Mouse (Mus musculus): ENCODE results near the gene Rhox6. TPM values are rescaled to one million over a fixed set of nuclear protein-coding genes. Genes with fewer than 3 reads are reported as not detected.
"Not testable (repeated sequence)": the region's sequence is repeated elsewhere in the genome, so short reads cannot be mapped to it uniquely, and the experiment has no call there.

Rhox6 gene
- 0.13 TPM in 1 of 2 replicates, not detected in the other for polyA plus RNA-seq (2012; rRNA removed)

- H3K27me3 ChIP-seq (ENCODE audit: control insufficient read depth, insufficient read depth, low read length); H3K36me3 ChIP-seq (ENCODE audit: control insufficient read depth, insufficient read depth, low read length); H3K4me3 ChIP-seq (ENCODE audit: control insufficient read depth, insufficient read depth, low read length); H3K4me1 ChIP-seq (replicated peaks; ENCODE audit: control insufficient read depth, insufficient read depth, low read length); H3K27ac ChIP-seq (ENCODE audit: control insufficient read depth, insufficient read depth, low read length); DNase-seq: not testable (repeated sequence)
- WGBS, result 88% methylated on average over 4 of the region's 12 CpGs
Measured at GRCm38 (mm10) chrX:37826610-37827009, at the start of gene Rhox6. Gene Rhox6, plus strand, starts transcription at chrX:37826910.

DNA sequence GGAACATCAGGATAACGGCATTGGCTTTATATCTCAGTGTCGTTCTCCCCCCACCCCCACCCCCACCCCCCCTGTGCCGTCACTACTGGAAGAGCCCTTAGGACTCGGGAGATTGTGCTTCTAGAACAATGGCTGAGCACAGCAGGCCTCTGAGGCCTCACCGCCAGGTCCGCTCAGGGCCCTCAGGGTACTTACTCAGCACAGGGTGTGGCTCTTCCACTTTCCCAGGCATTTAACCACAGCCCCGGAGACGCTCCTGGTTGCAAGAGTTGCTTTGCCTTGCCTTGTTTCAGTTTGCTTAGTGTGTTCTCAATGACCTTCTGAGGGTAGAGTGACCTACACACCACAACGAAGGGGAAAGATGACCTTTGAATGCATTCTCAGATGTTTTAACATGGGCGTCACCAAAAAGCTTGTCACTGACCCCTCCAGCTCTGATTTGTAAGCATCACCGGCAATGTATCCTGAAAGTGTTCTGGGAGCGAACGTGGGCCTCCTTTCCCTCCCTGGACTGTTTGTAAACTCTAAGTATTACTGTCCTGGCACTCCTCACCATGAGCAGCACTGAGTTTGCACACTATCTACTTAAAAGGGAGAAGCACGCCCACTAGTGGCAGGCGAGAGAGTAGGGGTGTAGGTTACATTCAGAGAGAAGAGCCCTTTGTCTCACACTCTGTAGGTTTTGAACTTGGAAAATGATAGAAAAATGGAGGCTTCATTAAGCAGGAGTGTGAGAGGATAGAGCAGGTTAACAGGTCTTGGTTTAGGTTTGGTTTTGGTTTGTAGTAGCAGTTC is 19.2 kb upstream of the Rhox6 start:
- no peak for TF ChIP-seq POLR2A (IDR thresholded peaks at IDR 0.05; ENCODE audit: control insufficient read depth, extremely low read depth, insufficient read depth, low read length, poor library complexity)
- no peak for TF ChIP-seq CTCF (IDR thresholded peaks at IDR 0.05; ENCODE audit: borderline replicate concordance, control insufficient read depth, extremely low read depth, insufficient read depth, low read length, poor library complexity)
- no peaks in the 10 kb centered on the region for H3K36me3 ChIP-seq (ENCODE audit: control insufficient read depth, insufficient read depth, low read length)
- H3K27me3 ChIP-seq (ENCODE audit: control insufficient read depth, insufficient read depth, low read length), result no peaks in the 10 kb centered on the region
- H3K4me1 ChIP-seq (replicated peaks; ENCODE audit: control insufficient read depth, insufficient read depth, low read length), result no peaks in the 10 kb centered on the region
- no peak overlapping the region for H3K27ac ChIP-seq (ENCODE audit: control insufficient read depth, insufficient read depth, low read length)
- 80% methylated on average over 15 of the region's 15 CpGs for WGBS
- no peak overlapping the region for H3K4me3 ChIP-seq (ENCODE audit: control insufficient read depth, insufficient read depth, low read length)
- no peak for DNase-seq

GRCm38 (mm10) chrX:37809396-37809795 is 17.3 kb upstream of the Rhox6 start:
- 93% methylated on average over 2 of the region's 2 CpGs for WGBS
- Histone ChIP-seq H3K36me3 (ENCODE audit: control insufficient read depth, insufficient read depth, low read length) (no peaks in the 10 kb centered on the region), H3K4me1 (replicated peaks; ENCODE audit: control insufficient read depth, insufficient read depth, low read length) (no peaks in the 10 kb centered on the region)

DNA sequence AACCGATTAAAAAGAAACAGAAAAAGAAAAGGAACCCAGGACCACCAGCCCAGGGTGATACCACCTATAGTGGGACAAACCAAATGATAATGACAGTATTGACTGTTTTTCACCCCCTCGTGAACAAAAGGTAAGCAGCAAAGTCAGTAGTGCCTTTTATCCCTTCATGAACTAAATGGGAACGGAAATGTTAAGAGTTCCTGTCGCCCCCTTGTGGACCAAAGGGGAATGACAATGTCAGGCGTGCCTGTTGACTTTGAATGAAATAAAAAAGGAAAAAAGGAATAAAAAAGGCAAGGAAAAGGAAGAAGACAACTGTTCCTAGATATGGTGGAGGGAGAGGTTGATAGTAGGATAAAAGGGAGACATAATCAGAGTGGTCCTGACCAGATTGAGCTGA is 15.5 kb upstream of the Rhox6 start:
- no peak for TF ChIP-seq CTCF (IDR thresholded peaks at IDR 0.05; ENCODE audit: borderline replicate concordance, control insufficient read depth, extremely low read depth, insufficient read depth, low read length, poor library complexity)
- TF ChIP-seq POLR2A (IDR thresholded peaks at IDR 0.05; ENCODE audit: control insufficient read depth, extremely low read depth, insufficient read depth, low read length, poor library complexity), result no peak
- Histone ChIP-seq H3K27me3 (ENCODE audit: control insufficient read depth, insufficient read depth, low read length) (no peaks in the 10 kb centered on the region), H3K4me3 (ENCODE audit: control insufficient read depth, insufficient read depth, low read length) (no peak overlapping the region), H3K4me1 (replicated peaks; ENCODE audit: control insufficient read depth, insufficient read depth, low read length) (no peaks in the 10 kb centered on the region), H3K36me3 (ENCODE audit: control insufficient read depth, insufficient read depth, low read length) (no peaks in the 10 kb centered on the region), H3K27ac (ENCODE audit: control insufficient read depth, insufficient read depth, low read length) (no peak overlapping the region)
- DNase-seq, result no peak
- 23% methylated on average over 5 of the region's 5 CpGs for WGBS

More at GRCm38 (mm10) chrX:37809396-37809795, 17.3 kb upstream of the Rhox6 start:
- DNase-seq, result no peak
- TF ChIP-seq POLR2A (IDR thresholded peaks at IDR 0.05; ENCODE audit: control insufficient read depth, extremely low read depth, insufficient read depth, low read length, poor library complexity), result no peak
- TF ChIP-seq CTCF (IDR thresholded peaks at IDR 0.05; ENCODE audit: borderline replicate concordance, control insufficient read depth, extremely low read depth, insufficient read depth, low read length, poor library complexity), result no peak
- no peak overlapping the region for H3K4me3 ChIP-seq (ENCODE audit: control insufficient read depth, insufficient read depth, low read length)
- H3K27ac ChIP-seq (ENCODE audit: control insufficient read depth, insufficient read depth, low read length), result no peak overlapping the region
- H3K27me3 ChIP-seq (ENCODE audit: control insufficient read depth, insufficient read depth, low read length), result no peaks in the 10 kb centered on the region

GRCm38 (mm10) chrX:37815665-37816064 is 11.0 kb upstream of the Rhox6 start:
- no peaks in the 10 kb centered on the region for H3K4me1 ChIP-seq (replicated peaks; ENCODE audit: control insufficient read depth, insufficient read depth, low read length)
- DNase-seq, result no peak
- 70% methylated on average over 10 of the region's 10 CpGs for WGBS
- H3K27ac ChIP-seq (ENCODE audit: control insufficient read depth, insufficient read depth, low read length), result no peak overlapping the region
- H3K27me3 ChIP-seq (ENCODE audit: control insufficient read depth, insufficient read depth, low read length), result no peaks in the 10 kb centered on the region
- no peak for TF ChIP-seq CTCF (IDR thresholded peaks at IDR 0.05; ENCODE audit: borderline replicate concordance, control insufficient read depth, extremely low read depth, insufficient read depth, low read length, poor library complexity)
- TF ChIP-seq POLR2A (IDR thresholded peaks at IDR 0.05; ENCODE audit: control insufficient read depth, extremely low read depth, insufficient read depth, low read length, poor library complexity), result no peak
- no peak overlapping the region for H3K4me3 ChIP-seq (ENCODE audit: control insufficient read depth, insufficient read depth, low read length)
- H3K36me3 ChIP-seq (ENCODE audit: control insufficient read depth, insufficient read depth, low read length), result no peaks in the 10 kb centered on the region

GRCm38 (mm10) chrX:37831386-37831785 is 4.7 kb downstream of the Rhox6 start, which contains the start of gene Rhox7a:
Gene Rhox7a, plus strand, starts transcription at chrX:37831686.
- H3K4me3 ChIP-seq (ENCODE audit: control insufficient read depth, insufficient read depth, low read length); H3K36me3 ChIP-seq (ENCODE audit: control insufficient read depth, insufficient read depth, low read length); H3K27ac ChIP-seq (ENCODE audit: control insufficient read depth, insufficient read depth, low read length); H3K27me3 ChIP-seq (ENCODE audit: control insufficient read depth, insufficient read depth, low read length); DNase-seq; H3K4me1 ChIP-seq (replicated peaks; ENCODE audit: control insufficient read depth, insufficient read depth, low read length): not testable (repeated sequence)
- 75% methylated on average over 8 of the region's 8 CpGs for WGBS

DNA sequence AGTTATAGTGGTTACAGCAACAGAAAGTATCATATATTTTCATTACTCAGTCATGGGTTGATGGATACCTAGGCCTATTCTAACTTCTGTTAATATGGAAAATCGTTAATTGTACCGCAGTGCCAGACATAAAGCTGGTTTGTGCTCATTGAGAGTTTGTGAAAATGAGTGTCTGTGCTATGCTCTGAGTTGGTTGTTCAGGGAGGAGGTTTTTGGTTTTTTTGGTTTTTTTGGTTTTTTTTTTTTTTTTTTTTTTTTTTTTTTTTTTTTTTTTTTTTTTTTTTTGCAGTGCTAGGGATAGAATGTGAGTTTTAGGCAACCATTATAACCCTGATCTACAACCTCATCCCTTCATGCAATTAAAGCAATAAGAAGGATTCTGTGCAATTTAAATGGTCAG is 44.9 kb downstream of the Rhox6 start:
- H3K36me3 ChIP-seq (ENCODE audit: control insufficient read depth, insufficient read depth, low read length), result no peaks in the 10 kb centered on the region
- TF ChIP-seq CTCF (IDR thresholded peaks at IDR 0.05; ENCODE audit: borderline replicate concordance, control insufficient read depth, extremely low read depth, insufficient read depth, low read length, poor library complexity) (no peak), POLR2A (IDR thresholded peaks at IDR 0.05; ENCODE audit: control insufficient read depth, extremely low read depth, insufficient read depth, low read length, poor library complexity) (no peak)
- H3K4me3 ChIP-seq (ENCODE audit: control insufficient read depth, insufficient read depth, low read length), result no peak overlapping the region
- no peaks in the 10 kb centered on the region for H3K4me1 ChIP-seq (replicated peaks; ENCODE audit: control insufficient read depth, insufficient read depth, low read length)
- no peaks in the 10 kb centered on the region for H3K27me3 ChIP-seq (ENCODE audit: control insufficient read depth, insufficient read depth, low read length)
- WGBS, result 94% methylated on average over 2 of the region's 2 CpGs
- no peak overlapping the region for H3K27ac ChIP-seq (ENCODE audit: control insufficient read depth, insufficient read depth, low read length)
- no peak for DNase-seq

Measured in thymus, adult 2 months (tissue).